ENCODE assay signal across 11 mouse cellular contexts in genomic region chr19:24163974-24164373, GRCm38 (mm10).
DNase-seq lines count a peak whose midpoint lies in the region; ATAC-seq and TF ChIP-seq lines count a peak whose summit lies in the region.
"Had no signal": no experiment of that assay in that cellular context is flagged by ENCODE, and none has a peak within 500 bp of the region (broad histone marks: within the 10 kb centered on the region; RNA-seq: fewer than 3 reads in every experiment).

No protein-coding gene starts in this region.

- intact Hi-C loops in left cerebral cortex, postnatal 14 days (cut with DNase I), result no loop called here

- H3K4me3 ChIP-seq in forebrain, embryonic 10.5 days, result no peak overlapping the region
- H3K4me3 ChIP-seq in forebrain, embryonic 12.5 days (replicated peaks), result no peak overlapping the region
- H3K4me3 ChIP-seq in lung, embryonic 14.5 days (ENCODE audit: low read depth, low read length), result no peak overlapping the region
- H3K4me3 ChIP-seq in limb, embryonic 11.5 days (ENCODE audit: low read depth, low read length), result no peak overlapping the region
- H3K4me3 ChIP-seq in stomach, embryonic 14.5 days (ENCODE audit: low read depth, low read length), result no peak overlapping the region
- H3K4me3 ChIP-seq: embryonic facial prominence, embryonic 15.5 days; left cerebral cortex, adult 2 months had no signal

- no peaks in the 10 kb centered on the region for H3K27me3 ChIP-seq in forebrain, embryonic 10.5 days (ENCODE audit: poor library complexity, severe bottlenecking)
- no peaks in the 10 kb centered on the region; the same call in 1 of the 2 replicates for H3K27me3 ChIP-seq in forebrain, embryonic 12.5 days
- no peaks in the 10 kb centered on the region for H3K27me3 ChIP-seq in lung, embryonic 14.5 days (ENCODE audit: insufficient read depth, low read length)
- H3K27me3 ChIP-seq in limb, embryonic 11.5 days (ENCODE audit: control insufficient read depth, insufficient read depth, low read length), result no peaks in the 10 kb centered on the region
- H3K27me3 ChIP-seq in stomach, embryonic 14.5 days (ENCODE audit: control insufficient read depth, insufficient read depth, low read length), result no peaks in the 10 kb centered on the region
- H3K27me3 ChIP-seq: embryonic facial prominence, embryonic 15.5 days had no signal

- no peak for DNase-seq in forebrain, embryonic 10.5 days (ENCODE audit: extremely low spot score, low spot score)
- peak; percentile 39 for DNase-seq in lung, embryonic 14.5 days
- DNase-seq in lung, postnatal 36 days, result no peak
- no peak for DNase-seq in limb, embryonic 11.5 days (ENCODE audit: low spot score)
- no peak for DNase-seq in cerebellum, adult 11 months
- no peak for DNase-seq in left cerebral cortex, postnatal 14 days (ENCODE audit: low spot score in 2 of 2)
- DNase-seq: heart, postnatal 10 days had no signal

- H3K36me3 ChIP-seq in forebrain, embryonic 10.5 days (replicated peaks), result no peaks in the 10 kb centered on the region
- H3K36me3 ChIP-seq in forebrain, embryonic 12.5 days (replicated peaks), result no peaks in the 10 kb centered on the region
- H3K36me3 ChIP-seq in lung, embryonic 14.5 days (ENCODE audit: insufficient read depth), result no peaks in the 10 kb centered on the region
- H3K36me3 ChIP-seq in limb, embryonic 11.5 days (ENCODE audit: control insufficient read depth, insufficient read depth, low read length), result no peaks in the 10 kb centered on the region
- H3K36me3 ChIP-seq in stomach, embryonic 14.5 days (ENCODE audit: control insufficient read depth, insufficient read depth, low read length), result no peaks in the 10 kb centered on the region
- H3K36me3 ChIP-seq: embryonic facial prominence, embryonic 15.5 days had no signal

- peaks cover 70% of the 10 kb centered on the region for H3K4me1 ChIP-seq in forebrain, embryonic 10.5 days
- H3K4me1 ChIP-seq in forebrain, embryonic 12.5 days, result peaks cover 38% of the 10 kb centered on the region
- peaks cover 38% of the 10 kb centered on the region for H3K4me1 ChIP-seq in lung, embryonic 14.5 days (ENCODE audit: insufficient read depth)
- H3K4me1 ChIP-seq in limb, embryonic 11.5 days (ENCODE audit: control insufficient read depth, insufficient read depth, low read length), result peaks cover 20% of the 10 kb centered on the region
- peaks cover 50% of the 10 kb centered on the region for H3K4me1 ChIP-seq in stomach, embryonic 14.5 days (ENCODE audit: control insufficient read depth, insufficient read depth, low read length)

- H3K27ac ChIP-seq in forebrain, embryonic 10.5 days, result peak overlapping the region; percentile 26; the same call in 1 of the 2 replicates
- no peak overlapping the region for H3K27ac ChIP-seq in forebrain, embryonic 12.5 days
- H3K27ac ChIP-seq in lung, embryonic 14.5 days (ENCODE audit: low read depth), result peak overlapping the region; percentile 10; the same call in 1 of the 2 replicates
- 0 out of 2 replicates have a peak overlapping the region, but pooled peaks have one; percentile 45 for H3K27ac ChIP-seq in limb, embryonic 11.5 days (replicated peaks; ENCODE audit: low read depth, low read length)
- peak overlapping the region; percentile 70; the same call in 1 of the 2 replicates for H3K27ac ChIP-seq in stomach, embryonic 14.5 days (ENCODE audit: low read length)
- H3K27ac ChIP-seq: embryonic facial prominence, embryonic 15.5 days; left cerebral cortex, adult 2 months had no signal

- WGBS in forebrain, embryonic 10.5 days, result 54% methylated on average over 4 of the region's 4 CpGs
- 58% methylated on average over 4 of the region's 4 CpGs for WGBS in forebrain, embryonic 12.5 days
- WGBS in lung, embryonic 14.5 days, result 31% methylated on average over 4 of the region's 4 CpGs
- 11% methylated on average over 4 of the region's 4 CpGs for WGBS in limb, embryonic 11.5 days
- WGBS in stomach, embryonic 14.5 days, result 17% methylated on average over 4 of the region's 4 CpGs

- H3K9ac ChIP-seq in forebrain, embryonic 12.5 days, result no peak overlapping the region
- no peak overlapping the region for H3K9ac ChIP-seq in lung, embryonic 14.5 days
- H3K9ac ChIP-seq in limb, embryonic 11.5 days (ENCODE audit: low read length), result no peak overlapping the region
- H3K9ac ChIP-seq in stomach, embryonic 14.5 days (replicated peaks; ENCODE audit: low read depth, low read length), result no peak overlapping the region
- H3K9ac ChIP-seq: embryonic facial prominence, embryonic 15.5 days had no signal

- no peak for ATAC-seq in forebrain, embryonic 12.5 days (ENCODE audit: low FRiP score)
- ATAC-seq in lung, embryonic 14.5 days (ENCODE audit: insufficient read depth), result no peak
- ATAC-seq in limb, embryonic 11.5 days (ENCODE audit: insufficient number of reproducible peaks, low FRiP score, low TSS enrichment, low read depth), result no peak
- peak; percentile 61; the same call in 1 of the 2 replicates for ATAC-seq in stomach, embryonic 14.5 days (ENCODE audit: insufficient number of reproducible peaks, insufficient read depth, low FRiP score, low read depth)

- H3K4me2 ChIP-seq in forebrain, embryonic 12.5 days, result no peak overlapping the region
- peak overlapping the region; percentile 25; the same call in 1 of the 2 replicates for H3K4me2 ChIP-seq in lung, embryonic 14.5 days
- no peak overlapping the region for H3K4me2 ChIP-seq in limb, embryonic 11.5 days (ENCODE audit: low read depth, severe bottlenecking)
- H3K4me2 ChIP-seq in stomach, embryonic 14.5 days (replicated peaks; ENCODE audit: low read depth, low read length), result no peak overlapping the region
- H3K4me2 ChIP-seq: embryonic facial prominence, embryonic 15.5 days had no signal

- TF ChIP-seq CTCF in lung, embryonic 14.5 days (IDR thresholded peaks at IDR 0.05; ENCODE audit: low read depth), result no peak

- H3K9me3 ChIP-seq in forebrain, embryonic 10.5 days, result no peaks in the 10 kb centered on the region
- no peaks in the 10 kb centered on the region for H3K9me3 ChIP-seq in forebrain, embryonic 12.5 days
- H3K9me3 ChIP-seq in lung, embryonic 14.5 days (ENCODE audit: low read depth, low read length), result no peaks in the 10 kb centered on the region
- H3K9me3 ChIP-seq in limb, embryonic 11.5 days (ENCODE audit: control insufficient read depth, low read length), result no peaks in the 10 kb centered on the region
- H3K9me3 ChIP-seq in stomach, embryonic 14.5 days (ENCODE audit: control insufficient read depth, low read depth, low read length), result no peaks in the 10 kb centered on the region
- H3K9me3 ChIP-seq: embryonic facial prominence, embryonic 15.5 days had no signal
